In genomic region chr3:86040286-86041201, GRCm38 (mm10) we compare ENCODE assay signal across 10 mouse cellular contexts. TPM values are rescaled to one million over a fixed set of nuclear protein-coding genes. Genes with fewer than 3 reads are reported as not detected.
A peak's percentile ranks its signal among the peaks of the same experiment; 100 is the strongest.
DNase-seq lines count a peak whose midpoint lies in the region; ATAC-seq lines count a peak whose summit lies in the region.
"Had no signal": no experiment of that assay in that cellular context is flagged by ENCODE, and none has a peak within 500 bp of the region (broad histone marks: within the 10 kb centered on the region; RNA-seq: fewer than 3 reads in every experiment).

No protein-coding gene starts in this region.

- peaks cover 11% of the 10 kb centered on the region for H3K4me1 ChIP-seq in kidney, embryonic 15.5 days
- peaks cover 12% of the 10 kb centered on the region; the same call in 1 of the 2 replicates for H3K4me1 ChIP-seq in stomach, embryonic 15.5 days
- H3K4me1 ChIP-seq in hindbrain, embryonic 16.5 days (ENCODE audit: control insufficient read depth, insufficient read depth, low read depth, low read length): peaks cover 6% of the 10 kb centered on the region
- H3K4me1 ChIP-seq: liver, embryonic 15.5 days had no signal

- intact Hi-C loops in gastrocnemius, postnatal 14 days (cut with DNase I; ENCODE audit: low total_unique reads): no loop called here

- no peak overlapping the region for H3K9ac ChIP-seq in kidney, embryonic 15.5 days
- H3K9ac ChIP-seq in stomach, embryonic 15.5 days: no peak overlapping the region
- H3K9ac ChIP-seq in hindbrain, embryonic 16.5 days (ENCODE audit: low read depth, low read length): no peak overlapping the region
- H3K9ac ChIP-seq: forebrain, embryonic 12.5 days; liver, embryonic 15.5 days had no signal

- no peaks in the 10 kb centered on the region for H3K9me3 ChIP-seq in kidney, embryonic 15.5 days (replicated peaks)
- H3K9me3 ChIP-seq in stomach, embryonic 15.5 days: no peaks in the 10 kb centered on the region
- H3K9me3 ChIP-seq in hindbrain, embryonic 16.5 days (ENCODE audit: control insufficient read depth, low read length): no peaks in the 10 kb centered on the region
- H3K9me3 ChIP-seq: liver, embryonic 15.5 days had no signal

- 0 out of 2 replicates have a peak overlapping the region, but pooled peaks have one; percentile 5 for H3K4me3 ChIP-seq in kidney, embryonic 15.5 days (replicated peaks)
- peak overlapping the region; percentile 15 for H3K4me3 ChIP-seq in stomach, embryonic 15.5 days (replicated peaks)
- no peak overlapping the region for H3K4me3 ChIP-seq in hindbrain, embryonic 16.5 days (ENCODE audit: low read length)
- H3K4me3 ChIP-seq: forebrain, embryonic 12.5 days; liver, embryonic 15.5 days had no signal

- DNase-seq in ovary, adult 18-20 months (ENCODE audit: low spot score): peak; percentile 13
- DNase-seq in ovary, postnatal 14 days (ENCODE audit: low spot score): no peak
- peak; percentile 54 for DNase-seq in gastrocnemius, postnatal 14 days
- DNase-seq in thymus, postnatal 14 days: no peak
- DNase-seq in spleen, postnatal 4 days (ENCODE audit: low spot score in 2 of 2): no peak

- peak overlapping the region; percentile 58 for H3K27ac ChIP-seq in kidney, embryonic 15.5 days
- peak overlapping the region; percentile 89 for H3K27ac ChIP-seq in stomach, embryonic 15.5 days
- no peak overlapping the region for H3K27ac ChIP-seq in hindbrain, embryonic 16.5 days (ENCODE audit: low read depth, low read length)
- H3K27ac ChIP-seq: forebrain, embryonic 12.5 days; liver, embryonic 15.5 days had no signal

- no peaks in the 10 kb centered on the region for H3K27me3 ChIP-seq in kidney, embryonic 15.5 days
- no peaks in the 10 kb centered on the region for H3K27me3 ChIP-seq in stomach, embryonic 15.5 days (replicated peaks)
- H3K27me3 ChIP-seq in hindbrain, embryonic 16.5 days (replicated peaks; ENCODE audit: control insufficient read depth, insufficient read depth, low read length): no peaks in the 10 kb centered on the region
- H3K27me3 ChIP-seq: forebrain, embryonic 12.5 days; liver, embryonic 15.5 days had no signal

- no peak overlapping the region for H3K4me2 ChIP-seq in kidney, embryonic 15.5 days
- peak overlapping the region; percentile 34 for H3K4me2 ChIP-seq in stomach, embryonic 15.5 days
- no peak overlapping the region for H3K4me2 ChIP-seq in hindbrain, embryonic 16.5 days (ENCODE audit: low read length)
- H3K4me2 ChIP-seq: forebrain, embryonic 12.5 days; liver, embryonic 15.5 days had no signal

- 56% methylated on average over 14 of the region's 14 CpGs for WGBS in kidney, embryonic 15.5 days
- WGBS in stomach, embryonic 15.5 days: 36% methylated on average over 14 of the region's 14 CpGs
- WGBS in hindbrain, embryonic 16.5 days: 65% methylated on average over 14 of the region's 14 CpGs

- H3K36me3 ChIP-seq in kidney, embryonic 15.5 days: peaks cover 25% of the 10 kb centered on the region
- peaks cover 11% of the 10 kb centered on the region for H3K36me3 ChIP-seq in stomach, embryonic 15.5 days
- H3K36me3 ChIP-seq in hindbrain, embryonic 16.5 days (ENCODE audit: control insufficient read depth, insufficient read depth, low read length): no peaks in the 10 kb centered on the region
- H3K36me3 ChIP-seq: forebrain, embryonic 12.5 days had no signal

- no peak for ATAC-seq in kidney, embryonic 15.5 days (replicated peaks; ENCODE audit: low FRiP score)
- peak; percentile 52; the same call in 1 of the 2 replicates for ATAC-seq in stomach, embryonic 15.5 days (ENCODE audit: insufficient read depth, low FRiP score, low read depth)
- ATAC-seq in hindbrain, embryonic 16.5 days: no peak

RNA-seq across cellular contexts. Expression of gene Prss48, which starts 38.3 kb away (rescaled TPM):
- not detected for total RNA-seq in gastrocnemius, postnatal 14 days (2021)
- 0.18 and 0.39 TPM in 2 replicates for polyA plus RNA-seq in kidney, embryonic 15.5 days (2015; fragmentation: Nextera tagmentation; extraction: Ambion mirVana)
- polyA plus RNA-seq in stomach, embryonic 15.5 days (2015; fragmentation: Nextera tagmentation; extraction: Ambion mirVana): 0.23 TPM in 1 of 2 replicates, not detected in the other
- polyA plus RNA-seq in hindbrain, embryonic 16.5 days (2015; fragmentation: Nextera tagmentation; extraction: Ambion mirVana): not detected in 2 replicates
- polyA plus RNA-seq: forebrain, embryonic 12.5 days; liver, embryonic 15.5 days had no signal

Comparison
In these comparisons a context has a peak if more than half of its experiments do, and no peak if none do; other contexts are left out.
1. DNase-seq: peak in ovary, adult 18-20 months (single experiment) and gastrocnemius, postnatal 14 days (single experiment); none in ovary, postnatal 14 days (single experiment), thymus, postnatal 14 days (single experiment) and spleen, postnatal 4 days (0 of 2).